Mouse (Mus musculus): ENCODE measurements around the gene Dis3l2.

- TF ChIP-seq EP300 (IDR thresholded peaks at IDR 0.05) (no peak), CTCF (IDR thresholded peaks at IDR 0.05) (no peak)
Observed at GRCm38 (mm10) chr1:86733160-86733821, 29.7 kb downstream of the Dis3l2 start.

Measured in lung, postnatal 0 days (tissue).